Mouse (Mus musculus) lung, postnatal 0 days (tissue): Measurements from ENCODE around the gene Map2k7.

Source experiments
- CTCF ChIP-seq: IDR thresholded peaks from 2 replicates; pipeline ENCODE4 v1.5.1; 2016; ENCODE audit warnings: antibody characterized with exemption, mild to moderate bottlenecking
- EP300 ChIP-seq: IDR thresholded peaks from 2 replicates; pipeline ENCODE4 v1.6.1; 2016; ENCODE audit warnings: antibody characterized with exemption, mild to moderate bottlenecking, control low read depth

GRCm38 (mm10) chr8:4269609-4270008, 31.1 kb downstream of the Map2k7 start:
- TF ChIP-seq CTCF (no peak), EP300 (no peak)
